Mouse (Mus musculus): ENCODE measurements around the gene H2-Ob.

The H2-Ob gene

DNA sequence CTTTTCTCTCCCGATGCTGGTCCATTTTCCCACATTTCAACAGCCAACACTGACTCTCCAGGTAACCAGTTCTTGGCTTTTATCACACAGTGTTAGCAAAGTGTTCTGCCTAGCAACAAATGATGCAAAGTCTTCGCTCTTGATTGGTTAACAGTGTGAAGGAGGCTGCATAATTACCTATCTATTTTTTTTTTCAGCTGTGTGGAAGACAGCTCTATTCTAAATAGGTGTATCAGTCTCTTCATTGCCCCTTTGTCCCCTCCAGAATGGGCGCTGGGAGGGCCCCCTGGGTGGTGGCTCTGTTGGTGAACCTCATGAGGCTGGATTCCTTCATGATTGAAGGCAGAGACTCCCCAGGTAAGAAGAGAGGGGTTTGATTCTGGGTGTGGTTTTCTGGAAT, at the start of gene H2-Ob:
Gene H2-Ob, plus strand, starts transcription at position 198 of the 400 bp plus-strand sequence.
- DNase-seq (ENCODE audit: low spot score) = no peak

DNA sequence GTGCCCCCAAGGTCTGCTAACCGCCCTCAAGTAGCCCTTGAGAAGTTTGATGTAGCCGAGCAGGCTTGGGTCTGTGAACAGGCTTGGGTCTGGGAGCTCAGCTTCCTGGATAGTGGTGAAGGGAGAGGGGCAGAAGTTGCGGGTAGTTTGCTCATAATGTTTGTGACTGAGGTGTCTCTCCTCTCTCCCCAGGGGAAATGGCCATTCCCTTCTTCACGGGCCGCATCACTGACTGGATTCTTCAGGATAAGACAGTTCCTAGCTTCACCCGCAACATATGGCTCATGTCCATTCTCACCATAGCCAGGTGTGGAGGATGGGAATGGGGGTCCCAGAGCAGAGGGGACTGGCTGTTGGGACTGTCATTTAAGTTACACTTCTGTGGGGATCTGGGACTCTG, 49.7 kb upstream of the H2-Ob start:
- no peak for DNase-seq (ENCODE audit: low spot score)

DNA sequence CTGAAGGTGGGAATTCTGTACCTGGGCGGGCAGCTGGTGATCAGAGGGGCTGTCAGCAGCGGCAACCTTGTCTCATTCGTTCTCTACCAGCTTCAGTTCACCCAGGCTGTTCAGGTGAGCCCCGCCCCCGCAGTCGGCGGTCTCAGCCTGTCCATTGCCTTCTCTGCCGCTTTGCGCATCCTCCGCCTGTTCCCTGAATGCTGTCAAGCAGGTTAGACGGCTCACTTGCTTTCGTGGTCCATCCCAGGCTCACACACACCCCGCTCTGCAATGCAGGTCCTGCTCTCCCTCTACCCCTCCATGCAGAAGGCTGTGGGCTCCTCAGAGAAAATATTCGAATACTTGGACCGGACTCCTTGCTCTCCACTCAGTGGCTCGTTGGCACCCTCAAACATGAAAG, 45.9 kb upstream of the H2-Ob start:
- DNase-seq (ENCODE audit: low spot score) = no peak

DNA sequence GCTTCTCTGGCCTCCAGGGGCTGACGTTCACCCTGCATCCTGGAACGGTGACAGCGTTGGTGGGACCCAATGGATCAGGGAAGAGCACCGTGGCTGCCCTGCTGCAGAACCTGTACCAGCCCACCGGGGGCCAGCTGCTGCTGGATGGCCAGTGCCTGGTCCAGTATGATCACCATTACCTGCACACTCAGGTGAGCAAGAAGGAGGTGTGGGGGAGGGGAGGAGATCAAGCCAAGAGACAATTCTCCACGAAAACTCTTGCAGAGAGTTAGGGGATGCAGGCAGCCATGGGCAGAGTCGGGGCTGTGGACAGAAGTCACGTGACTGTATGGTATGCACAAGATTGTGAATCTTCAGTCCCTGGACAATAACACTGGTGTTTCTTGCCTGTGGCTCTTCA, 45.2 kb upstream of the H2-Ob start:
- no peak for DNase-seq (ENCODE audit: low spot score)

DNA sequence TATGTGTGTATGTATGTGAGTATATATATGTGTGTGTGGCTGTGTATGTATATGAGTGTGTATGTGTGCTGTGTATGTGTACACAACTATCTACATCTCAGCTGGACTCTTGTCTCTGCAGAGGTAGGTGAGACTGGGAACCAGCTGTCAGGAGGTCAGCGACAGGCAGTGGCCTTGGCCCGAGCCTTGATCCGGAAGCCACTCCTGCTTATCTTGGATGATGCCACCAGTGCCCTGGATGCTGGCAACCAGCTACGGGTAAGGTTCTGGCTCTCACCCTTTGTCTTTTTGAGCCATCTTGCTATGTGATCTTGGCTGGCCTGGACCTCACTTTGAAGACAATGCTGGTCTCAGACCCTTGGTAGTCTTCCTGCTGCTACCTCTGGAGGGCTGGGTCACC, 44.0 kb upstream of the H2-Ob start:
- DNase-seq (ENCODE audit: low spot score) = no peak

DNA sequence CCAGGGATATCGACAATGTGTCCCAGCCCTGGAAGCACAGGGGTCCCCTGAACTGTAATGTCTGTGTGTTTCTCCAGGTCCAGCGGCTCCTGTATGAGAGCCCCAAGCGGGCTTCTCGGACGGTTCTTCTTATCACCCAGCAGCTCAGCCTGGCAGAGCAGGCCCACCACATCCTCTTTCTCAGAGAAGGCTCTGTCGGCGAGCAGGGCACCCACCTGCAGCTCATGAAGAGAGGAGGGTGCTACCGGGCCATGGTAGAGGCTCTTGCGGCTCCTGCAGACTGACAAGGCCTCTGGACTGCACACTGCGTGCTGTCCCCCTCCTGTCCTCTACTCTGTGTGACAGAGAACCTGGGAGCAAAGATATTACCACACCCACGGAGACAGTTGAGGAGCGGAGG, 42.2 kb upstream of the H2-Ob start:
- DNase-seq (ENCODE audit: low spot score) = no peak

DNA sequence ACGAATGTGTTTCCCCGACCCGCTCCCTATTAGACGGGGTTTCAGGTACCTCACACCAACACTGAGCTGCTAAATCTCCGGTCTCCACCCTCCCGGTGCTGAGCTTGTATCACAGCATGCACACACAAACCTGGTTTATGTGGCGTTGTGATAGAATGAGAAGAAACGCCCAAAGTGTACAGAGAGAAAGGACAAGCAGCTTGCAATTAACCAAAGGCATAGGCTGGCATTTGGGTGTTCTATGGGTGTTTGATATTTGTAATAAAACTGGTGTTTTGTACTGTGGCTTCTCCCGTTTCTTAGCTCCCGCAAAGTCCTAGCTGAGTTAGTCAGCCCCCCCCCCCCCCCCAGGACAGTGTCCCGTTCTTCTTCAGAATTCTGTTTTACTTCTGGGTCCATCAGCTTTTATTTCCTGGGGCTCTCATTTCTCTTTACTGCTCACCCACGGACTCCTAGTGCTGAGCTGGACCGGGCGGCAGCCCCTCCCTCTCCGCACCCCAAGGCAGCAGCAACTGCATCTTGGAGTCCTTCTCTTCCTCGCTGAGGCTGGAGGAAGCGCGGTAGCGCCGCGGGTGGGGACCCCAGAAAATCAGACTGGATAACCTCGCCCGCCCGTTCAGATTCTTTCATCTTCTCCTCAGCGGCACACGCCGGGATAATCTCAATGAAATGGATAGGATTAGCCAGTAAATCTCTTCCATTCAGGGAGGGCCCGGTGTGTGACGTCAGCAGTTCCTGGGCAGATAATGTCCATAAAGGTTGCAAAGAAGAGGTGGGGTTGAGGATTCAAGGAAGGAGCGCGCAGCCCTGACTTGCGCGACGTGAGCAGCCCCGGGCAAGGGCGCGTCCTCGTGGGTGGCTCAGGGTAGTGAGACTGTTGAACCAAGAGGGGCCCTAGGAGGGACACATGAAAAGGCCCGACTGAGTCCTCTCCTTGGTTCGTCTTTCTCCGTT, 41.5 kb upstream of the H2-Ob start, which contains the start of gene Psmb8:
Gene Psmb8, plus strand, starts transcription at position 781 of the 954 bp plus-strand sequence.
- peak; percentile 87 for DNase-seq (ENCODE audit: low spot score)

DNA sequence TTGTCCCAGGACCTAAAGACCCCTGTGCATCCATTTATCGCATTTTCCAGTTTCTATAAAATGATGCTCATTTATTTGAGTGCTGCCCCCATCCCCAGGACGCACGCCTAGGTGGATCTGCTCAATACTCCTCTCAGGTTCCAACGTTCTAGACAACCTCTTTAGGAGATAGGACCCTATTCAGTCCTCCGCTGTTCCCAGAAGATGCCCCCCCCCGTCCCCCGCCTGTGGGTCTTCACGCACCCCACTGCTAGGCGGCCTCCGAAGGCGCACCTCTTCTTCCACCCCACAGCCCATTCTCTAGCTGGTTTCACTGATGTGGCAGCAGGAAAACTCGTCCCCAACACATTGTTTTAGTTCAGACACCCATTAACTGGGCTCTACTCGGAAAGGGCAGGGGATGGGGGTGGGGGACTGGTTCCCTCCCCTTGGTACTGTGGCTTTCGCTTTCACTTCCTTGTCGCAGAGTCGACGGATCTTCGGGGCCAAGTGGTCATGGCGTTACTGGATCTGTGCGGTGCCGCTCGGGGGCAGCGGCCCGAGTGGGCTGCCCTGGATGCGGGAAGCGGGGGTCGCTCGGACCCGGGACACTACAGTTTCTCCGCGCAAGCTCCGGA, 40.7 kb upstream of the H2-Ob start:
- DNase-seq (ENCODE audit: low spot score) = no peak

DNA sequence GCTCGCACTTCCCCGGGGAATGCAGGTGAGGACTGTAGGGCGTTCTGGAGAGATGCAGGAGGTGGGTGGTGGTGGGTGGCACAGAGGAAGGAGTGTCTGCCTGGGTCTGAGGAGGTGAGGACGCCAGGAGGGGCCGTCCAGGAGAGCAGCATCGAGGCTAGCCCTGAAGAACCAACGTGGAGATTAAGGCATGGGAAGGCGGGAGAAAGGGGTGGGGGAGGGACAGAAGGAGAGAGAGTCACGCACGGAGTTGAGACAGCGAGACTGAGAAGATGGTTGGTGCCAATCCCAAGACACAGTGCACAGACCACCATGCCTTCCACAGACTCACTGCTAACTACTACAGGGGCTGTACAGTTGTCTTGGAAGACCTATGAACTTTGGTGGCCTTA, 40.2 kb upstream of the H2-Ob start:
- no peak for DNase-seq (ENCODE audit: low spot score)

DNA sequence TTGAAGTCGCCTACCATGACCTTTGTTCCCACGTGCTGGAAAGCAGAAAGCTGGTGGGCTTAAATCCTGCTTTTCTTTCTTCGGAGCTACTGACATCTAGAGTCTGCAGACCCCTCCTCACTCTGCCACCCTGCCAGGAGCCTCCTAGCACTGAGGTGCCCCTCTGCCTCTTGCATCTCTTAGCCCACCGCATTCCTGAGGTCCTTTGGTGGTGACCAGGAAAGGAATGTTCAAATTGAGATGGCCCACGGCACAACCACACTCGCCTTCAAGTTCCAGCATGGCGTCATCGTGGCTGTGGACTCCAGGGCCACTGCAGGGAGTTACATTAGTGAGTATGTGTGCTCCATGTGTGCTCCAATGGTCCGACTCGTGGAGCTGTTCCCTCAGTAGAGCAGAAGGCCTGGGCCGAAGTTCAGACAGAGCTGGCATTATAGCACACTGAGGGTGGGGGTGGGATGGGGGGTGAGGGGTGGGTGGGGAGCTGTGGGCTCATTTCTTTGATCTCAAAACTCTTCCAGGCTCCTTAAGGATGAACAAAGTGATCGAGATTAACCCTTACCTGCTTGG, 39.6 kb upstream of the H2-Ob start:
- no peak for DNase-seq (ENCODE audit: low spot score)

DNA sequence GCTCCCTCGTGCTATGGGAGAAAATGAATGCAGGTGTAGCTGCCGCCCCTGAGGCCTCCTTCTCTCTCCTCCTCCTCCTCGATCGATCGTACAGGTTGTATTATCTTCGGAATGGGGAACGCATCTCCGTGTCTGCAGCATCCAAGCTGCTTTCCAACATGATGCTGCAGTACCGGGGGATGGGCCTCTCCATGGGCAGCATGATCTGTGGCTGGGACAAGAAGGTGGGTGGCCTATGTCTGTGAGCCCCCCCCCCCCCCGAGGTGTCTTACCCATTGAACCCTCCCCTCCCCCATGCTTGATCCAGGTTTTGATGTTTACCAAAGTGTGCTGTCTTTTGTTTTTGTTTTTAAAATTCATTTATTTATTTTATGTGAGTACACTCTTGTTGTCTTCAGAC, 38.7 kb upstream of the H2-Ob start:
- DNase-seq (ENCODE audit: low spot score) = no peak

DNA sequence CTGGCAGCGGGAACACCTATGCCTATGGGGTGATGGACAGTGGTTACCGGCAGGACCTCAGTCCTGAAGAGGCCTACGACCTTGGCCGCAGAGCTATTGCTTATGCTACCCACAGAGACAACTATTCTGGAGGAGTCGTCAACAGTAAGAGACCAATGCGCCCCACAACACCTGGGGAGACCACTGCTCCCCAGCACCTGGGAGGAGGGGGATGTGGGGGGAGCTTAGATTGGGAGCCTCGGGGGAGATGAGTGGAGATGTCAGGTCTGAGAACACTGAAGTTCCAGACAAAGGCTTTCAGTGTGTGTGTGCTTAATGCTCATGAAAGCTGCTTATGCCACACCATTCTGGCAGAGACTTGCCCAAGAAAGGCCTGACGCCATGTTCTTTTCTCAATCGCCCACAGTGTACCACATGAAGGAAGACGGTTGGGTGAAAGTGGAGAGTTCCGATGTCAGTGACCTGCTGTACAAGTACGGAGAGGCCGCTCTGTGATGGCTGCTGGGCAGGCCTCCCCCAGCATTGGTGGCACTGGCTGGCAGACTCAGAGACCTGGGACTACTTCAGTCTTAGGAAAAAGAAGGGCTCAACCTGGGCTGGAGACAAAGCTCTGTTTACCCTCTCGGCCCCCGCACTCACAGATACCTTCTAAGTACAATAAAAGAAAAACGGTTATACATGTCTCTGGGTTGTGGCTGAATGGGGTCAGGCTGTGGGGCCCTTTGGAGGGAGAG, 37.8 kb upstream of the H2-Ob start:
- DNase-seq (ENCODE audit: low spot score) = no peak

DNA sequence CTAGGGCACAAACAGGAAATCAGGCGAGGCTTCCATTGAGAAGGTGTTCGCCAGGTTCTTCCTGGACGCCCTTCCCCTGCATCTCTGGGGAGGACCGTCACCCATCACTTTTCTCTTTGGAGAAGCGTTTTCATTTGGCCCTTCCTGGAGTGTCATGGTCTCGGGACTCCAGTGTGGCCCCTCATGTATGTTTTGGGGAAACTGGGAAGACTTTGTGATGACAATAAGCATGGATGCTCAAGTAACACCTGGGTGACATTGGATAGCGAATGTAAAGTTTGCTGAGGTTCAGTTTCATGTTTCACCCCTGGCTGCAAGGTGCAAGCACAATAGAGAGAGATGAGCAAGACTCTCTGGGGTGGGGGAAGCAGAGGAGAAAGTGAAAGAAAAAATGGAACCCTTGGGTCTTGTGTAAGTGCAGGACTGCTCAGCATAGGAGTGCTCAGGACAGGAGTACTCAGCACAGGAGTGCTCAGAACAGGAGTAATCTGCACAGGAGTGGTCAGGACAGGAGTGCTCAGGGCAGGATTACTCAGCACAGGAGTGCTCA, 37.1 kb upstream of the H2-Ob start:
- DNase-seq (ENCODE audit: low spot score) = no peak

DNA sequence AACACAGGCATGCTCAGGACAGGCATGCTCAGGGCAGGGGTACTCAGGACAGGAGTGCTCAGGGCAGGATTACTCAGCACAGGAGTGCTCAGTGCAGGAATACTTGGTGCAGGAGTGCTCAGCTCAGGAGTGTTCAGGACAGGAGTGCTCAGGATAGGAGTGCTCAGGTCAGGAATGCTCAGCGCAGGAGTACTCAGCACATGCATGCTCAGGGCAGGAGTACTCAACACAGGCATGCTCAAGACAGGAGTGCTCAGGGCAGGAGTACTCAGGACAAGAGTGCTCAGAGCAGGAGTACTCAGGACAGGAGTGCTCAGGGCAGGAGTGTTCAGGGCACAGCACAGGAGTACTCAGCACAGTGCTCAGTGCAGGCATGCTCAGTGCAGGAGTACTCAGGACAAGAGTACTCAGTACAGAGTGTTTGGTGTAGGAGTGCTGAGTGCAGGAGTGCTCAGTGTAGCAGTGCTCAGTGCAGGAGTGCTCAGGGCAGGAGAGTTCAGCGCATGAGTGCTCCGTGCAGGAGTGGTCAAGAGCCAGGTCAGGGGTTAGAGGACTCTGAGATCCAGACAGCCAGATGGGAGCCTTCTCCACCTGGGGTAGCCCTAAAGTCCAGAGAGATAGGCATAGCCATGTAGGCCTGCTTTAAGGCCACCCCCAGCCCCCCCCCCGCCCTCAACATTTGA, 35.8 kb upstream of the H2-Ob start:
- DNase-seq (ENCODE audit: low spot score) = no peak

DNA sequence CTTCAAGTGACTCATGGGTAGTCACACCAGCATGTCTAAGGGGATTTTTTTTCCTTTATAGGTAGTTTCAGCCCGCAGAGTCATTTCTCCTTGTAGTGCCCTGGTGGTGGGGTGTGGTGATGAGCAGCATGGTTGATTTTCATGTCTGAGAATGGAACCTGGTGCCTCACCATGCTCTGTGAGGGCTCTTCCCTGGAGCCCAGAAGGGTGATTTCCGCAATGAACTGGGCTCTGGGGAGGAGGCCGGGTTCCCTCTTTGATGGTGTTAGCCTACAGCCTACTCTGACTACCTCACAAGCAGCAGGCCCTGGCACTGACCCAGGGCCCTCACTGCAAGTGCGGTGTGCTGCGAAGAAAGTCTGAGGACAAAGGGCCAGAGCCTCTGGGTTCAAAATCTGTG, 35.3 kb upstream of the H2-Ob start, which contains the start of gene Tap2:
Gene Tap2, plus strand, starts transcription at position 84 of the 400 bp plus-strand sequence.
- no peak for DNase-seq (ENCODE audit: low spot score)

DNA sequence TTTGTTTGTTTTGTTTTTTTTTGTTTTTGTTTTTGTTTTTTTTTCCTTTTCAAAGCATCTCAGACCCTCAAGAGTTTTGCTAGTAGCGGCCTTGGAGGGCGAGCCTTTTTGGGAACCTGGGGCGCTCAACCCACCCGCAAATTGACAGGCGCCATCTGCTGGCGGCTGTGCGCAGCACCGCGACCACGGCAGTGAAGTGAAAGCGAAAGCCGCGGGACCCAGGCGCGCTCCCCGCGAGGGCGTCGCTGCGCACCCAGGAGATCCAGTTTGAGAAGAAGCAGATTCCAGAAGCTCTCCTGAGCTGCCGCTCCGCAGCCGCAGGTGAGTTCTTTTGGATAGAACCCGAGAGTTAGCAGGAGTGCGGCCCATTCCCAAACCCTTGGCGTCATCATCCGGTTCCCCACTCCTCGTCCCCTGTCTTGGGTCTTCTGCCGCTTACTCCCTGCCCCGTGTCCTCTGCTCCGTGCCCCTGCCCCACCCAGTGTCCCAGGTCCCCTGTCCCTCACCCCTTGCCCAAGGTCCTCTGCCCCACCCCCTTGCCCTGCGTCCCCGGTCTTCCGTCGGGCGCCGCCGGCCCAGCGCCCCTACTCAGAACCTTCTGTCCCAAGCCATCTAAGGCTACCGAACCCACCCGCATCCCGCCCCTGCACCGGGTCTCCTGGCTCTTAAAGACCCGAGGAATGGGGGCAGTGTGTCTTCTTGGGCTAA, 34.2 kb upstream of the H2-Ob start:
- DNase-seq (ENCODE audit: low spot score) = peak; percentile 81

DNA sequence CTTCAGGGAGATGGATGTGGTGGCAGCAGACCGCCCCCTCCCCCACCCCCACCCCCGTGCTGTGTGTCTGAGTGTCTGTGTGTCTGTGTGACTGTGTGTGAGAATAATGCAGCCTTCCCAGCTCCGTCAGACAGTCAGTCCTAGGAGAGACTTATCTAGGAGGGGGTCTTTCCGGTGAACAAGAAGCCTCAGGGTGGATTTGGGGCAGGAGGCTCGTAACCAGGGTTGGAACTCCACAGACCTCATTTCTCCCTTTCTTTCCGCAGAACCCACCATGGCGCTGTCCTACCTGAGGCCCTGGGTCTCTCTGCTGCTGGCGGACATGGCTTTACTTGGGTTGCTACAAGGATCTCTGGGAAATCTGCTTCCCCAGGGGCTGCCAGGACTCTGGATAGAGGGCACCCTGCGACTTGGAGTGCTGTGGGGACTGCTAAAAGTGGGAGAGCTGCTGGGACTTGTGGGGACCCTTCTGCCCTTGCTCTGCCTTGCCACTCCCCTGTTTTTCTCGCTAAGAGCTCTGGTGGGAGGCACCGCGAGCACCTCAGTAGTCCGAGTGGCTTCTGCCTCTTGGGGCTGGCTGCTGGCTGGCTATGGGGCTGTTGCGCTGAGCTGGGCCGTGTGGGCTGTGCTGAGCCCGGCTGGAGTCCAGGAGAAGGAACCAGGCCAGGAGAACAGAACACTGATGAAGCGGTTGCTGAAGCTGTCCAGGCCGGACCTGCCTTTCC, 33.5 kb upstream of the H2-Ob start:
- DNase-seq (ENCODE audit: low spot score) = peak; percentile 17

DNA sequence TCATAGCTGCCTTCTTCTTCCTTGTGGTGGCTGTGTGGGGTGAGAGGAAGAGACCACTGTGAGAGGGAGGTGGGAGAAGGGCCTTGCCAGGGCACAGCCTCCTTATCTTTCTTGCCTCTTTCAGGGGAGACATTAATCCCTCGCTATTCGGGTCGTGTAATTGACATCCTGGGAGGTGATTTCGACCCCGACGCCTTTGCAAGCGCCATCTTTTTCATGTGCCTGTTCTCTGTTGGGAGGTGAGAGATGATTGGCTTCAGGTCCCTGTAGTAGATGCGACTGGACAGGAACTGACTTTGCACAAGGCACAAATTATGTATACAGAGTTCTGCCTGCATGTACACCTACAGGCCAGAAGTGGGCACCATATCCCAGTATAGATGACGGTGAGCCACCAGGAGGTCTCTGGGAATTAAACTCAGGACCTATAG, 32.9 kb upstream of the H2-Ob start:
- DNase-seq (ENCODE audit: low spot score) = peak; percentile 60

DNA sequence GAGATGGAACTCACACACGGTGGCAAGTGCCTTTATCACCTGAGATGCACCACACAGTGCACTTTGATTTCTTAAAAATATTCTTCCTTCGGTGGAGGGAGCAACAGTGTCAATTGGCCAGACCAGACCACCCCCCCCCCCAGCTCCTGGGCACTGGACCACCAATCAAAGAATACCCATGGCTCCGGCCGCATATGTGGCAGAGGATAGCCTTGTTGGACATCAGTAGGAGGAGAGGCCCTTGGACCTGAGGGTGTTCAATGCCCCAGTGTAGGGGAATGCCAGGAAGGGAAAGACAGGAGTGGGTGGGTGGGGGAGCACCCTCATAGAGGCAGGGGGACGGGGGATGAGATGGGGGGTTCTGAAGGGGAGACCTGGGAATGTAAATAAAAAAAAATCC, 32.0 kb upstream of the H2-Ob start:
- no peak for DNase-seq (ENCODE audit: low spot score)

DNA sequence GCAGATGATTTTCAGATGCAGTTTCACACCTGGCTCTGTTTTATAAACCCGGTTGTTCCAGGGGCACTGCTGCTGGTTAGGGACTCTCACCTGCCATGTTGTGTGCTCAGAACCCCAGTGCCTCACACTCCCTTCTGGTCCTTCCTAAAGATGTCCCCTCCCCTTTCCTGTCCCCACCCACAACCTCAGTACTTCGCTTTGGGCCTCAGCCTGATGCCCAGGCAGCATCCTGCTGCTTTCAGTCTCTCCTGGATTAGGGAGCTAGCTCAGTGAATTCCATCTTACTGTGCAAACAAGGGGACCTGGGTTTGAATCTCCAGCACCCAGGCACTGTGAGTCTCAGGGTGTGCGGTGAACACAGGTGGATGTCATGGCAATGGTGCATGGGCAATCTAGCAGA, 31.2 kb upstream of the H2-Ob start:
- DNase-seq (ENCODE audit: low spot score) = no peak

Measured in embryo, embryonic 10.5 days (tissue).